Mouse (Mus musculus) spleen, postnatal 36 days (tissue): ENCODE measurements at regions not wholly inside any gene's neighbourhood (a gene's known extent, or its start where the extent isn't known, plus 50 kb on each side); places are given as distances from the start of the nearest gene placed in this dataset.

Source experiments
- DNase-seq, 2 experiments: peaks; one replicate each; pipeline ENCODE4 v3.0.0; 2022; ENCODE audit warnings: low spot score in 2 of 2, mixed read lengths in 1 of 2

DNA sequence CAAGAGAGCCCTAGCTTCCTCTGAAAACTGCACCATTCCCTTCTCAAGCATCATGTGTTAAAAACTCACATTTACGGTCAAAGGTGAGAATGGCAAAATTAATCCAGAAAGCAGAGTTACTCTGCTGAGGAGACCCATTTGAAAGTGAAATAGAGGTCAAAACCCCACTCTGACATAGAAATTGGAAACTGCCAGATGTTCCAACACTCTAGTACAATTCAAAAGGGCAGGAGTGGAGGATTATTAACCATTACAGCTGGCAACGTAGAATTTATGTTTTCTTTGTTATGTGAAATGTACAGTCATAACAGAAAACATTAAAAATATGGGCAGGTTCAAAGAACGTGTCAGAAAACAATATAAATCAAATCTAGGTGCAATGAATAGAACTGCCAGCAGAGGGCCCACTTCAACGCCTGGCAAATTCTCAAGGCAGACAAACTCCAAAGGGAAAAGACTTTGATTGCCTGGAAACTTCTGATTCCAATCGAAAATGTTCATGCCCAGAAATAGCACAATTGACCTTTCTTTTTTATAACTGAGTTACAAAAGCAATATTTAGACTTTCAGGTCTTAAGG, 54.2 kb upstream of the Rfpl4b start:
- DNase-seq, result no peak

DNA sequence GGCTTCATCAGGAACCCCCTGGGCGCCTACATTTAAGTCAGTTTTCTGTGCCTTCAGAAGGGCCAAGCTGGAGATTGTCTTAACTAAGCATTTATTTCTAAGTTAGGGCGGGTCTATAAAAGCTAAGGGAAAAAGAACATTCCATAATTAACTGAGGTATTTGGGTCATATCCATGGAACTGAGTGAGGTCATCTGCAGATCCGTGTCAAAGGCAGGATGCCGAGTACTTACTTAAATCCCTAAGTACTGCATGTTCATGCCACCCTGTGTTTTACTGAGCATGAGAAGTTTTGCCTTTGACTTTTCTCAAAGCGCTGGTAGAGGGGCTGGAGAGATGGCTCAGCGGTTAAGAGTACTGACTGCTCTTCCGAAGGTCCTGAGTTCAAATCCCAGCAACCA, 57.7 kb upstream of the Rfpl4b start:
- no peak for DNase-seq

DNA sequence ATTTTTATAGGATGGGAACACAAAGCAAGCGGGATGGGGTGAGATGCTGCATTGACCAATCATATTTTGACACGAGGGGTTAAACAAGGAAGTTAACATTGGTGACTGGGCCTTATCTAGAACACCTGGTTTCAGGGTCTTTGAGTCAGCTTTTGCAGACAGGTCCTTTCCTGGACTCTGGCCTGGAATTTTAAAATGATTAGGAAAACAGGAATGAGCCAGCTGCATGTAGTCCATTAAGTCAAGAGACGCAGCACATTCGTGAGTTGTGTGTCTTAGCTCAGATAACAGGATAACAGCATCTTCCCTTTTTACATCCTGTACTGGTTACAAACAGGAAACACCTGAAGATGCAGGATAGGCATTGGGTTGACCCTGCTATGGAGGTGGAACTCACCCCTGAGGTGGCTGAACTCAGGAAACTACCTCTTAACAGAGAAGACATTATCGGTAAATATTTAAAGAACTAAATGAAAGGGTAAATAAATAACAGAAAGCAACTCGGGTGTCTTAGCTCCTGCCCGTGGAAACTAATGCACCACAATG, 59.1 kb upstream of the Rfpl4b start:
- DNase-seq, result peak; percentile 4

DNA sequence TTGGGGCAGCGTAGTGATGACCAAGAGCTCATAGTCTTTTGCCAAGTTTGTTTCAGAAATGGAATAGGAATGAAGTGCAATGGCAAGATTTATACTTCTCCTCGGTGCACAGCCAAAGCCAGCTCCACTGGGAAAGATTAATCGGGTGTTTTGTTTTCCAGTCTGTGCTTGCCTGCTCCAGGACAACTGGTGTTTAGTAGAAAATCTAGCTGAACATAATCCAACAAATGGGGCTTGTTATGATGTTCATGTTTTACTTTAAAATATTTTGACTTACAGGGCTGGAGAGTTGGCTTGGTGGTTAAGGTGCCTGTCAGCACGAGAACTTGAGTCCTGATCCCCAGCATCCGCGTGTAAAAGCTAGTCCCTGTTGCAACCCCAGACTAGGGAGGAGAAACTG, 60.6 kb upstream of the Rfpl4b start:
- DNase-seq, result no peak

DNA sequence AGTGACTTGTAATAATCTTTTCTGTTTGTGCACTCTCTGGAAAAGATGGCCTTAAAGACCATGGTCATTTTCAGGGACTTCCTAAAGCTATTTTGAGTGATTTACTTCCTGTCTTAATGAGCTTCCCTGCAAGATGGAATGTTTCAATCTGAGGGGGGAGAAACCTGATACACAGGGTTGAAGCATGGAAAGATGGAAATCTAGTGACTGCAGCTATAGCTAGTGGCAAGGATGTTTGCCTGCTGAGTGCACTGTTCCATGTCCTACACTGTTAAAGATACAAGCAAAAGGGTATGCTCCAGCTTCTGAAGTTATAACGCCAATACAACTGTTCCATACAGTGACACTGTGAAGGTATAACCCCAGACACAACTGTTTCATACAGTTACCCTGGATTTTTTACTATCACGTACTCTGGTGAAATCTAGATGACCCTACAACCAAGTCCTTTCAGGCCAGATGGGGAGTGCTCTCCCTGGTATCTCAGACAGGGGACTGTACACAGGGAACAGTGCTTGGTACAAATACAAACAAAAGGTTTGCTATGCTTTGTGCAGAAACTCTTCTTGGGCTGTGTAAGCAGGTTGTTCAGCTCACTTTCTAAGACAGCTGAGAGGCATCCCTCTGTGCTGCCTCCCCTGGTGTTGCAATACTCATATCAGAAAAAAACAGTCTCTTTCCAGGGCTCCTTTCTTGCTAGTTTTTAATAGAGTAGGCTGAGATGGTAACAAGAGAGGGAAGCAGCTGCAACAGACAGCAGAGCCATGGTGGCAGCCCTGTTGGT, 62.4 kb upstream of the Rfpl4b start:
- no peak for DNase-seq

DNA sequence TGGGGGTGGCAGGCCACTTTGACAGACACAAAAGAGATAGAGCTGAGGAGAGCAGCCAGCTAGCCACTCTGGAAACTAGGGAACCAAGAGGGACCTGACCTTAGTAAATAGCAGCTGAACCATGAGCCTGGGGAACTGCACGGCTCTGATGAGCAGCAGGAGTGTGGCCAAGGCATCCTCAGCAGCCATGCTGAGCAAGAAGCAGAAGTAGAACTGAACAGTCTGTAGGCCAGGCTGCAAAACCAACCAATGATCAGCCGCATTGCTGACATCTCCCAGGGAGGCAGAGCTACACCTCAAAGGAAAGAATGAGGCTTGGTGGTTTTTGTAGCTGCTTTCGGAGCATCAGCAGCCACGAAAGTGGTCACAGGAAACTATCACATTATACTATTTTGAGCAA, 63.1 kb upstream of the Rfpl4b start:
- DNase-seq, result peak; percentile 35 to 50

DNA sequence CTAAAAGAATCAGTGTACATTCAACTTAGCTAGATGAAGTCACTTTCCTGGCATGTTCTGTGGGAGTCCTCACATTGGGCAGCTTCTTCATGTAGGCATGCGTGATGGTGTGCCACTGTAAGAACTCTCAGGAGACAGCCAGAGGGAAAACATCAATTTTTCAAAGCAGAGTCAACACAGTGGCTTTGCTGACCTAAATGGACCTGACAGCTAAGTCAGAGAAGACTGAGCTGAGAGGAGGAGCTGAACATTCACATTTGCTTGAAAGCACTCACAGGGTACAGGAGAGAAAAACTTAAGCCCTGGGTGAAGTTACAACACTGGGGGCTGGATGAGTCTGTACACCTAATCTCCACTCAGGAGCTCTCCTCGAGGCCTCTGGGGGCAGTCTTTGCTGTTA, 64.9 kb upstream of the Rfpl4b start:
- DNase-seq, result no peak

DNA sequence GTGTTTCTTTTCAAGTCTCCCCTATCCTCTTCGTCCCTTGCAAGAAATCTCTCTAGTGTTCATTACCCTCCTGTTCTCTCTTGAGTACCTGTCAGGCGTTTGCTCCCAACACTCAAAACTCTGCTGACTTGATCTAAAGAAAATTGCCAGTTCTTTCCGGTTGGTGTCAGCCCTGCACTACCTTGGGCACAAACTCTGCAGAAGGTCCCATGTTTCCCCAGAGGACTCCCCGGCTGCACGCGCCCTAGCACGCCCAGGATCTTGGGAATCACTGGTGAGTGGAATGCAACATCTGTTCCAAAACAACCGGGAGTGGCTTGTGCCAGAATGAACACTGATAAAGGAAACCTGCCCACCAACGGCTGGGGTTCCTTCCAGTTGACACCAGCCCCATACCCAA, 66.3 kb upstream of the Rfpl4b start:
- DNase-seq, result no peak

DNA sequence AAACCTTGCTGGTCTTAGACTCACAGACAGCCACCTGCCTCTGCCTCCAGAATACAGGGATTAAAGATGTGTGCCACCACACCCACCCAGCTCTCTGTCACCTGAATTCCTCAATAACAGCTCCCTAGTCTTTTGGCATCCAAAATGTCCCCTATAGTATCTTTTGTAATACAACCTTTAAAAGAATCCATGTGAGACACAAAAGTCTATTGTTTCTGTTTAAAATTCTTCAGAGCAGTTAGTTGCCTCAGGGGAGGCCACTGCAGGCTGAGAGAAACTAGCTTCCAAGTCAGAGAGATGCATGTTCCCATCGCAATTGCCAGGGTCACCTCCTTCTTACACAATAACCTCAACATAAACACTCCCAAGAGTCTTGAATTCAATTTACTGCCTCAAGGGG, 70.6 kb upstream of the Lama4 start:
- no peak for DNase-seq

DNA sequence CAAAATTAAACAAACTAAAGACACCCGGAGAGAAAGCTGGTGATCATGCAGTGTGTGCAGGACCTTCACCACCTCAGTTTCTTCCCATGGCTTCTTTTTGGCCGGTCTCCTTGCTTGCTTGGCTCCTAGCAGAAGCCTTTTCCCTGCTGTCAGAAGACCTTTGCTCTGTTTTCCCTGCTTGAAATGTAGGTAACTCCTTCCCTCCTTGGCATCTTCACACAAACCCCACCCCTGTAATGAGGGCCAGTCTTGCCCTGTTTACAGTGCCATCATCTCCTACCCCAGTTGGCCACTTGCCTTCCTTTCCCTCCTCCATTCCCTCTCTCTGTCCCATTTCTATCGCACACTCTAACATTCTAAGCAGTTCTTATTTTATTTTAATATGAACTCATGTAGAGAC, 69.7 kb upstream of the Lama4 start:
- DNase-seq, result no peak

DNA sequence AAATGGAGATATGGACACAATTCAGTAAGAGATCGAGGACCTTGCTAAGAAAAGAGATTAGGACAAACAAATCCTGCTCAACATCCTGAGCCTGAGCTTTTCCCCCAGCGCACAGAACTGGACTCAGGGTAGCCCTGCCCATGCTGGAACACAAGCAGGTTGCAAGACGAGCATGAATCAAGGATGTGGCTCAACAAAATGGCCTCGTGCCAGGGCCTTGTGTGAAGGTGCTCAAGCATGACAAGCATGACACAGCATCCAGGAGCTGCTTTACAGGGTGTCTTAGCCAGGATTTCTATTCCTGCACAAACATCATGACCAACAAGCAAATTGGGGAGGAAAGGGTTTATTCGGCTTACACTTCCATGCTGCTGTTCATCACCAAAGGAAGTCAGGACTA, 67.7 kb upstream of the Lama4 start:
- no peak for DNase-seq

DNA sequence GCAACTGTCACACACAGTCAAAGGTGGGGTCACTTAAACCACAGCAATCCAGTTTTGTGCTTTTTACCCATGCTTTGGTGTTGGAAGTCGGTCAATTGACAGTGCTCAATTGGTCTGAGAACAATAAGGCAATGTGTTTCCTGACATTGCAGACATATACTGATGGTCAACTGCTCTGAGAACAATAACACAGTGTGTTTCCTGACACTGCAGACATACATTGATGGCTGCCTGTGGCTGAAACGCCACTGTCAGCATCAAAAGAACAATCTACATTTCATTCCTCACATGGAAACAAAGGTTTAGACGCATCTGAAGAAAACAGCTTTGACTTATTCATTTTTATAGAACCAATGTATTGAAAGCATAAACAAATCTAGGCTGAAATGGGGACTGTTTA, 59.2 kb upstream of the Lama4 start:
- DNase-seq, result no peak

DNA sequence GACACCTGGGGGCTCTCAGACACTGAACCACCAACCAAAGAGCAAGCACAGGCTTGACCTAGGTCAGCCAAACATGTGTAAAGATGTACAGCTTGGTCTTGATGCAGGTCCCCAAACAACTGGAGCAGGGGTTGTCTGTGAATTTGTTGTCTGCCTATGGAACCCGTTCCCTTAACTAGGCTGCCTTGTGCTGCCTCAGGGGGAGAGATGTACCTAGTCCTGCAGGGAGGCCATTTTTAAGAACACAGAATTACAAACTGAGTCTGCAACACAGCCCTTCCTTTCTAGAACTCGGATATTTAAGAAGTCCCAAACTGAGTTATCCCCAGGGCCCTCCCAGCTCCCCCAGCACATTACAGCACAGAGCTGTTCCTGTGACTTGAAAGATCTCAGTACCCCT, 57.5 kb upstream of the Lama4 start:
- DNase-seq, result no peak

DNA sequence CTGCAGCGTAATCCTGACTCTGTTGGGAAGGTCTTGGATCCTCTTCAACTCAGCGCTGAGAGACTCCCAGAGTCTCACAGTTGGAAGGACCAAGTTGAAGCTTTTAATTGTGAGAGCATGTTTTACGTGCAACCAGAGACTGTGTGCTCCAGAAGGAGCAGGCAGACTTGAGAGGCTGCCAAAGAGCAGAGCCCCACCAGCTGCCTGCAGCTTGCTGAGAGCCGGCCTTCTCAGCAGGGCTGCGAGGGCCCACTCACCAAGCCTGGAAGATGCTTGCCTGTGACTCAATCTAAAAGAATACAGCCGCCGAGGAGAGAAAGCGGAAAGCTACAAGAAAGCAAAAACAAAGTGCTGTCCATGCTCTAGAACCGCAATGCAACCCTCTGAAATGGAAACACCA, 57.0 kb upstream of the Lama4 start:
- DNase-seq, result no peak

DNA sequence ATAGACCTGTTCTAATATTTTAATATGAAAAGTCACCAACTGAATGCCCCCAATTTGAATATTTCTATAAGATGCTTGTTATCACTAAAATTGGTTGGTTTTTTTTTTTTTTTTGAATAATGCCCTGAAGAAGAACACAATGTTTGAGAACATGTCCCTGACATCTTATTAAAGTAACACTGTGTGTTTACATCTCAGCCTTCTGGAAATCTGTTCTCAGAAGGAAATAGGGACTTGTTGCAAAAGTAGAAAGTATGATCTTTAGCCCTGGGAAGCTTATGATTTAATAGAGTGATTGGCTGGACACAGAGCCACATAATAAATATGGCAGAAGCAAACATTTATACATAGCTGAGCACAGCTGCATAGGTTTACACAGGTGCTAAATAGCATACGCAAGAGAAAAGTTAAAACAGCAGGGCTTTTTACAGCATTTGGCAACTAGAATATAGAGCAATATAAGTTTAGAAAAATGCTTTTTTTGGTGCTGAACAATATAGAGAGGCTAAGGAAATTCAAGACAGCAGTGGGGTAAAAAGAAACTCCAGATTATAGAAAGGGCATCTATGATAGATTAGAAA, 56.1 kb upstream of the Lama4 start:
- no peak for DNase-seq

DNA sequence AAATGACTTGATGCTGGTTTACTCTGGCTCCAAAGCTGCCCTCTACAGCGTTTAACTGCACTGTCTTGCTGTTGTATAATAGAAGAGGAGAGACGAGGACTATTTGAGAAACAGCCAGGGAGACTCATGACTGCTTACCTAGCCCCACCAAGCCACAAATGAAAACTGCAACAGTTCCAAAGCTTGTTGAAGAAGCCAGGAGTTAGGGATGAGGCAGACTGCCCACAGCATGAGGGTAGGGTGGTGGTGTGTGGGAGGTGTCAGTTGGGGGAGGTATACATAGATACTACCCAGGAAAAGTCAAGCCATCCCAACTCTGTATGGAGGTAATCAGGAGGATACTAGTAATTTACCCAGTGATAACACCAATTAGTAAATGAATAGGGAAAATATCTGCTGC, 55.5 kb upstream of the Lama4 start:
- DNase-seq, result no peak

DNA sequence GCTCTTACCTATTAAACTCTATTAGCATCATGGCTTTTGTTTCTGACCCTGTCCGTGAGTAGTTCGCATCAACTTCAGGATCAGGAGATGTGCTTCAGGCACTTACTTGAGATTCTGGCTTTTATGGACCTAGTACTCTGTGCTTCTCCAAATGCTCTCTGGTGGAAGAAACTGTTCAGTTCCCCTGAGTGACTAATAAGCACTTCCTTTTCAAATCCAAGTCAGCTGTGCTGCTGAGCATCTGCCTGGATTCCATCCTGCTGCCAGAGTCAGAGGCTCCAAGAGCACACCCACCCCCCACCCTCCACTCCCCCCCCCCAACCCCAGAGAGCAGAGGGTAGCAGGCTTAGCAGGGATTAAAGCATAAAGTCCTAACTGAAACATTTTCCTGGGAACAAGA, 52.3 kb upstream of the Lama4 start:
- no peak for DNase-seq
